Mouse (Mus musculus) cerebellum, adult 2 months (tissue): ENCODE results near the gene Tbce.

Experiments
- CTCF ChIP-seq: fragments of 200-500 bp; IDR thresholded peaks from 2 replicates; pipeline ENCODE4 v1.5.1; 2011; ENCODE audit warnings: low read depth, mild to moderate bottlenecking, control low read depth, low read length, moderate library complexity, borderline replicate concordance; ENCODE audit not compliant: insufficient read depth
- POLR2A ChIP-seq: fragments of 200-500 bp; IDR thresholded peaks from 2 replicates; pipeline ENCODE4 v1.6.1; 2011; ENCODE audit warnings: low read length, control low read depth, borderline replicate concordance; ENCODE audit not compliant: insufficient read depth

DNA sequence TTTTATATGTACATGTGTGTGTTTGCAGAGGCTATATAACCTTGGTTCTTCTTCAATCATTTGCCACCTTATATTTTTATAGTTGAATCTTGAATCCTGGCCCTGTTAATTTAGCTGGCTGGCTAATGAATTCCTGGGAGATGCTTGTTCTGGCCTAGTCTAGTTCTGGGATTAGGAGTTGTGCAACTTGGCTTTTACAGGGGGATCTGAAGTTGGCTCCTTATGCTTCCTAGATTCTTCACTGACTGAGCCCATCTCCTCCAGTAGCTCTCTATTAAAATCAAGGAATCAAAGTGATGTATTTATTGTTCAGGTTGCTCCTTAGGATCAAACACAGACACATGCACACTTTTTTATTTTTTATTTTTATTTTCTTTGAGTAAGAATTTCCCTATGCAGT is 20.1 kb upstream of the Tbce start:
- TF ChIP-seq POLR2A (no peak), CTCF (no peak)
